Mouse (Mus musculus) gastrocnemius, postnatal 4 days (tissue): ENCODE results near the gene Ccdc33. TPM values are rescaled to one million over a fixed set of nuclear protein-coding genes. Genes with fewer than 3 reads are reported as not detected.

Experiments used
- DNase-seq, 2 experiments: peaks; one replicate each; pipeline ENCODE4 v3.0.0; 2021 to 2022; ENCODE audit warnings: low spot score in 2 of 2, mixed read lengths in 2 of 2
- total RNA-seq, 2 experiments: library from RNA; stranded (reverse); gene quantifications; 2 replicates each; pipeline ENCODE4 v1.2.3; 2021

Ccdc33 gene
- total RNA-seq, 2 experiments from 2014 or later: not detected

DNA sequence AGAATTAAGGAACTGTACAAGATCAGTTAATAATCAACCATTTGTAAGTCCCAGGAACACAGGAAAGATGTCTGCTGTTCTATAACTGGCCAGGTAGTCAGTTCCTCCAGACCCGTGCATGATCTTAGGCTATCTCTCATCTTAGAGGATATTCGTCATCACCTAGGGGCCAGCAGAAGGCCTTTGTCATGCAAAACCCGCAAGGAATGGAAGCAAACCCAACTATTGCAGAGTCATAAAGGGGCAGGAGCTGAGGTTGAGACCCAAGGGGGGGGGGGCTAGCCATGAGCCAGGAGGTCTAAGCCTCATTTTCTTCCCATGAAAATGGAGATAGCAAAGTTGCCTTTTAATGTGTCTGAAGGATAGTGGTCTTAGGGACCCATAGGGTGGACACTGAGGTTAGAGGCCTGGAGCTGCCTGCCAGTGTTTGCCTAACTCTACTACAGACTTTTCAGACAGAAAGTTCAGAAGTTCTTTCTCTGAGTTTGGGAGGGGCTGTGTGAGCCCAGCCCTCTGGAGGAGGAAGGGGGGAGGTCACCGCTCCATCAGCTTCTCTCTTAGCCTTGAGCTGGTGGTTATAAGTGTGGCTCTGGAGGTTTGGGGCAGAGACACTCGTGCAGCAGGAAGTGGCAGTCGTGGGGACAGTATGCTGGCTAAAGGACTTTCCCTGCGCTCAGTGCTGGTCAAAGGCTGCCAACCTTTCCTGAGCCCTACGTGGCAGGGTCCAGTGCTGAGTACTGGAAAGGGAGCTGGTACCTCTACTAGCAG lies 104.0 kb downstream of the Ccdc33 start:
- no peak for DNase-seq

DNA sequence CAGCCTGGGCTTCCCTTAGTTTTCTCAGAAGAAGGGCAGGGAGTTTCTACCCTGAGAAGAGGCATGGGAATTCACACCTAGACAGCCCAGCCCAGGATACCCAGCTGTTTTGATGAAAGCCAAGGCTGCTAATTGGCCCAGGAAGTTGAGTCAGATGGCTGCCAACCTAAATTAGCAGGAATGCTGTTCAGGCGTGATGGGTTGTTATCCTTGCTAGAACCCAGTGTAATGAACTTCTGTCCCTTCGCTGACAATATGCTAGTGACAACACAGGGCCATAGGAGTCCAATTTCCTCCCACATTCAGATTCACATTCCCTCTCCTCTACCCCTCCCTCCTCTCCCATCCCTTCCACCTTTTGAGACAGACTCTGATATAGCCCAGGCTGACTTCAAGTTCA lies 105.7 kb downstream of the Ccdc33 start:
- no peak for DNase-seq

DNA sequence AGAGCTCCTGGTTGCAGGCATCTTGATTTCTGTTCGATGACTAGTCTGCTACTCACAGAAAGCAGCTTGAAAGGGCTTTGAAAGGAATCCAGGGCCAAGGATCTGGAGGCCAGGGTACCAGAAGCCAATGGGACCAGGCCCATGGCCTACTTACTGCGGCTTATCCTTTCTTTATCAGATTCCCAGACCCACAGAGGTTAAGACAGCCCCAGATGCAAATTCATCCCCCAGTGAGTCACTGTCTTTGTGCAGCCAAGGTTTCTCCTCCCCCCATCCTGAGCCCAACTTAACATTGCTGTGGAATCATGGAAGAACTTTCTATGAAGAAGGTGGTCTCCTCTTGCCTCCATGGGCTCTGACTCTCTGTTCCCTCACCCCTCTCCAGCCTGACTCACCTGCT lies 106.1 kb downstream of the Ccdc33 start:
- no peak for DNase-seq

DNA sequence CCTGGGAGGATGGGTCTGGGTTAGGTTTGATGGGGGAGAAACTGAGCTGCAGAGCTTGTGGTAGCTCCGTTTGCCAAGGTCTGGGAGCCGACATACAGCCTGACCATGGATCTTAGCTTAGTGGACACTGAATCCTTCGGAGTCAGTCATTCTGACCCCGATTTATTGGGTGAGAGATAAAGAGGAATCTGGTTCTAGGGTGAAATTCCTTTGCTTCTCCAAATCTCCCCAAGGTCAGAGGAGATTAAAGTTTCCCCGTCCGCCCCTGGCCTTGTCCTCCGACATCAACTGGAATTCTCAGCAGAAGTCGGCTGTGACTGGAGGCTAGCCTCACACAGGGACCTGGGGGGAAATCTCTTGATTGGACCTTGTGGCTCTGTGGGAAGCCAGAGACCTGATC lies 107.1 kb downstream of the Ccdc33 start:
- no peak for DNase-seq

DNA sequence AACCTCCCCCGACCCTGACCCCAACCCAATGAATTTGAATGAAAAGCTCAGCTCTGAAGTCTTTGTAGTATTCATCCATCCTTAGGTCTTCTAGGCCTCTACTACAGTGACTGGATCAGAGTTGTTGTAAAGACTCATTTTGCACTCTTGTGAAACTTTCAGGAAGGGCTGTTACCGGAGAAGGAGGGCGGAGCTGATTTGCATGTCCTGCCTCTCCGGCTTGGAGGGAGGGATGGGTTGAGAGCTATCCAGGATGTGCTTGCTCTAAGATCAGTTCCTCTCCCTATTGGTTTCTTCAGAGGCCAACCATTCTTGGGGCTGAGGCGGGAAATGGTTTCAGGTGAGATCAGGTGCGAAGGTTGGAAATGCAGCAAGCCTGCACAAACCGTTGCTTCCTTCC lies 107.6 kb downstream of the Ccdc33 start:
- no peak for DNase-seq

DNA sequence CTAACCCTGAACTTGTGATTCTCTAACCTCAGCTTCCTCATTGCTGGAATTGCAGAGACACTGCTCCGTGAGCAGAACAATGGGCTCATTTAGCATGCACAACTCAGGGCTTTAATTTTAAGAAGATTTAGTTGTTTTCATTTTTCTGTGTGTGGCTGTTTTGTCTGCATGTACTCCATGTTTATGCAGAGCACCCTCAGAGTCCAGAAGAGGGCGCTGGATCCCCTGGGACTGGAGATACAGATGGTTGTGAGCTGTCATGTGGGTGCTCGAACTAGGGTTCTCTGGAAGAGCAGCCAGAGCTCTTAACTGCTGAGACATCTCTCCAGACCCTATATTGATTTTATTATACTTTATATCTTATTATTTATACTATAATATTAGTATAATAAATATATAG lies 109.0 kb downstream of the Ccdc33 start:
- no peak for DNase-seq

DNA sequence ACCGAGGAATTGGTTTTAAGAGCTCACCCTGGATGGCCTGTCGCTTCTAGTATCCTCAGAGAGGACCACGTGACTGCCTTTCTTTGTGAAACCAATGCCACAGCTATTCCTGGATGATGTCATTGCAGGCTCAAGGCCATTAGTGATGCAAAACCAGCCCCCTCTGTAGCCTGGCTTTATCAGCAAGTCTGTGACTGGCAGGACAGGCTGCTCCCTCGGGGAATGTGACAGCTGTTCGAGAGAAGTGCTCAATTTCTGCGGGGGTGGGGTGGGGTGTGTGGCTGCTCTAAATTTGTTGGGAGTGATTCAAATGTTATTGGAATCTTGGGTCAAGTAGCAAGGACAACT lies 109.6 kb downstream of the Ccdc33 start:
- peak in 1 of 2 experiments; percentile 73 for DNase-seq

DNA sequence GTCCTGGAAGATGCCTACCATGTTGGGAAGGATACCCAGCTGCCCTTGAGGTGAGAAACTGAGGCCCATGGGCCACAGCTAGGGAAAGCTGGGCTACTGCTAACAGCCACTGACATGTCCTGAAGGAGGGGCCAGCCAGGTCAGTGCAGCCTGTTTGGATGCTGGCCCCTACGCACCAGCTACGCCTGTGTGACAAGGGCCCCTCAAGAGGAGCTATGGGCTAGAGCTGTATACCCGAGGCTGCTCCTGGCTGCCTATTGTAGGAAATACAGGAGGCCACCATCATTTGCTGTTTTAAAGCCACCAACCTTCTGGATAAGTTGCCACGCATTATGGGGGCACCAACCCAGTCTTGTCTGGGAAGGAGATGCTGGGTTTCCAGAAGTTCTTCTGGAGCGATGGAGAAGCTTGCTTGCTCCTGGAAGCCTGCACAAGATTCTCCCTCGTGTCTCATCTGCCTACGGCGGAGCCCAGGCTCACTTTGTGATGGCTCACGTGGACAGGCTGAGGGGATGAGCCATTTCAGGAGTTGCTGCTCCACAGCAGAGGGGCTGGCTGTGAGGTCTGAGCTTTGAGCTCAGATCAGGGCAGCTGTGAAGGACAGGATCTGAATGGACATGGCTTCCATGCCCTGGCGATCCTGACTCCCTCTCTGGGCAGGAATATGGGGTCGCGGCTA lies 110.1 kb downstream of the Ccdc33 start:
- no peak for DNase-seq

DNA sequence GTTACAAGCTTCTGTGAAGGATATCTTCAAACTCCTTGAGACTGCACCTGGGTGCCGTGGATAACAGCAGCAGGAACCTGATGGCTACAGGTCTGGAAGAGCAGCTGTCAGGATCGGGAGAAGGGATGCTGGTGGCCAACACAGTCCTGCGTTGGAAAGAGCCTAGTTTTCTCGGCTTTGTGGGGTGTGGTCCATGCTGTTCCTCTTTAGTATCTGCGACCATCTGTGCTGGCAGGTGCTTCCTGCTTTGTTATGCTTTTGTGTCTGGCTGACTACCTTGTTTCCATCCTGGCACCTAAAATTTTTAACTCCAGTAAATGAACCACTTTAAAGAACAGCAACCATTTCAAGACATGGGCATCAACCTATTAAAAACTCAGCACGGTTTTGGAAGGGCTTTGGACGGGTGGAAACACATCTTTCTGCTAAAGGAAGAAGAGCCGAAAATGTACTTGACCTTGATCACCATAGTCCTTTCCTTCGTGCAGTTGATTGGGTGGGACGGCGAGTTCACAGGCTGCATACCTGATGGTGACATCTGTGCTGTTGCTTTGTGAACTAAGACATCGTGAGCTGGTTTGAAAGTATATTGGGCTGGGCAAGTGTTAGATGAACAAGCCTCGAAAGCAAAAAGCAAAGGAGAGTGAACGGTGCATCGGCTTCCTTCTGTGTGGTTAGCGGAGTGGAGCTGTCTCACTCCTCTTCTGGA lies 112.7 kb downstream of the Ccdc33 start, which contains the start of gene Cyp11a1:
Gene Cyp11a1, plus strand, starts transcription at position 659 of the 709 bp plus-strand sequence.
- DNase-seq: no peak

DNA sequence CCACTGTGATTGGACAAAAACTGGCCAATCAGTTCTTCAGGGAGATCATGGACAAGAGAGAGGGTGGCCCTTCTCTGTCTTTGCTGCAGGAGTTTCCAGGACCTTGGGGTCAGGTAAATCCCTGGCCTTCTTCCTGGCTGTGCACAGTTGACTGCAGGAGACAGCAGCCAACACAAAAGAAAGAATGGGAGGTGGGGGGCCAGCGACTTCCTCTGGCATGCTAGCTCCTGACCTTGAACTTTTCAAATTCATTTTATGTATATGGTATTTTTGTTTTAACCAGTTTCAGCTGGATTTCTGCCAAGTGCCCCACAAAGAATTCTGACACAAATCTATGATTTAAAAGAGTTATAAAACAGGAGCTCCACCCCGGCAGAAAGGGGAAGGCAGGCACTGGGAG lies 115.4 kb downstream of the Ccdc33 start:
- no peak for DNase-seq

DNA sequence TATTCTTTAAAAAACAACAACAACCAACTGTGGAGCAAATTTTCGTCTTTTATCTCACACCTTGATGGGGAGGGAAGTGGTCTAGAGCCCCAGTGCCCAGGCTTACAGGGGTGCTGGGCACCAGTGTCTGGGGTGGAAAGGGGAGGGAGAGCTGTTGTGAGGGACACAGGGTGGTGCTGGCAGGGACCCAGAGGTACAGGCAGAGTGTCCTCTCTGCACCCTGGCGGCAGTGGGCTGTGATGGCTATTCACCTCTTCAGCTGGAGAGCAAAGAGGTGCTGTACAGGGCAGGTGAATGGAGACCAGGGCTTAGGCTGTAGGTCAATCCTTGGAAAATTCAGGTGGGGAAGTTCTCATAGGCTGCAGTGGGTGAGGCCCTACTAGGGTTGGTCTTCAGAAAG lies 118.9 kb downstream of the Ccdc33 start:
- no peak for DNase-seq

DNA sequence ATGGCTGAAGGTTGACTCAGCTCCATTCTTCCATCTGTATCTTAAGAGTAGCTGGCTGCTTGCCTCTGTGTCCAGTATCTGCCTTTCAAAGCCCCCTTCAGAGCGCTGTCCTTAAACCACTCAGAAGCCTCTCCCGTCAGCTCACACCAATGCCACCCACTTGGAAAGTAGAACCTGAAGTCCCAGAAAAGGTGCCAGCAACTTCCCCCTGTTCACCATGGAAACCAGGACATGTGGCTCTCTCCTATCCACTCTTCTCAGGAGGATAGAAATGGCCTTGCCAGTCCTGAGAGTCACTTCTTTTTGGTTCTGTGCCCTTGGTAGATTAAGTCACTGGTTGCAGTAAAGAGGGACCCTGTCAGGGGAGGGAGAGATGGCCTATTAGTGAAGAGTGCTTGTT lies 119.9 kb downstream of the Ccdc33 start:
- DNase-seq: no peak

DNA sequence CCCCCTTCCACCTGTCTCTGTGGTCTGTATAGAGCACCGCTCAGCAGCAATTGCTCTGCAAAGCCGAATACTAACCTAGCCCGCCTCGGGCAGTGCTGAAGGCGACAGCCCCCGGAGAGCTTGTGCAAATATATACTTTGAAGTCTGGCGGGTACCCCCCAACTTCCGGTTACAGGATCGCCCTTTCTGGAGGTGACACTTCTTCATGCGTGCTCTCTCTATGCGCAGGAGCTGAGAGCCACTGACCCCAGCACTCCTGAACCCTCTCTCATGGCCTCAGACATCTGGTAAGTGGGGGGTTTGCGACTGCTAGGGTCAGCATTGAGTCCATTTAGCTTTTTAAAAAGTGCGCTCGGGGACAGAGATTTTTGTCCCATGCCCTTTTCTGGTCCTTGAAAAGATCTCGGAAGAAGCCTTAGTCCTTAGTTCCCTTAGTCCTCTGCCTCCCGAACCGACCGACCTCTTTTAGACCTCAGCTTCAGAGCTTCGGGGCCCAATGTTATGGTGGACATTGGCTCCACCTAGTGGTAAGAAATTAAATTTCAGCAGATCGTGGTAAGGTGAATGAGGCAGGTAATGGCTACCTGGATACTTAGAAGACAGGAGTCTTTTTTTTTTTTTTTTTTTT lies 120.5 kb downstream of the Ccdc33 start:
- DNase-seq: no peak

DNA sequence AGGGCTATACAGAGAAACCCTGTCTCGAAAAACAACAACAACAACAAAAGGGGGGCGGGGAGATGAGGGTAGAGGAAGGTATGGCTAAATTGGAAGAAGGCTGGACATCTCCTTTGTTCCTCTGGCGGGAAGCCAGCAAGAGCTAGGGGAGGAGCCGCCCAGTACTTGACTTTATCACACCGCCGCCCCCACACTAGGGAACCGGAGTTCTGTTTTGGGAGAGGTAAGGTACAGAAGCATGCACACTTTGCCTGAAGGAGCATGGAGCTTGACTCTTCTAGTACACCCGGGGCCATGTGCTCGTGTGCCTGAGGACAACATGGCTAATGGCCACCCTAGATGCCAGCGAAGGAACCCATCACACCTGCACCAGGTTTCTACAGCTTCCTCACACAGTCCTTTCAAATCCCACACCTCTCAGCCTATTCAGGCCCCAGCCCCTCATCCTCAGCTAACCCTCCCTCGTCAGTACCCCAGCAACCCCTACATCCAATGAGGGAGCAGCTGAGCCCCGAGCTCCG lies 121.1 kb downstream of the Ccdc33 start:
- DNase-seq: no peak

DNA sequence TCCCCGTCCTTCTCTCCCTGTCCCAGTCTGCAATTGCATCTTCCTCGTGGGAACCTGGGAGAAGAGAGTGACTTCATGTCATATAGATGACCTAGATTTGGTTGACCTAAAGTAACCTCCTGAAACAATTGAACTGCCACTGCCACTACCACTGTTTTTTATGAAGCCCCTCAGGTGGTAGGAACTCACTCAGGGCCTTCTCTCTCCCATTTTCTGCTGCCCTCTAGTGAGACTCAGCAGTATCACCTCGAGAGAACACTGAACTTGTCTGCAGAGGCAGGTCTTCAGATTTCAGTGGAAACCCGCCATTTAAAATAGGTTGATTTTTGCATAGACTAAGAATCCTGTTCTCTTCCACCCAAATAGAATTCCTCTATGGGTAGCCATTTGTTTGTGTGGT lies 123.3 kb downstream of the Ccdc33 start:
- DNase-seq: no peak

DNA sequence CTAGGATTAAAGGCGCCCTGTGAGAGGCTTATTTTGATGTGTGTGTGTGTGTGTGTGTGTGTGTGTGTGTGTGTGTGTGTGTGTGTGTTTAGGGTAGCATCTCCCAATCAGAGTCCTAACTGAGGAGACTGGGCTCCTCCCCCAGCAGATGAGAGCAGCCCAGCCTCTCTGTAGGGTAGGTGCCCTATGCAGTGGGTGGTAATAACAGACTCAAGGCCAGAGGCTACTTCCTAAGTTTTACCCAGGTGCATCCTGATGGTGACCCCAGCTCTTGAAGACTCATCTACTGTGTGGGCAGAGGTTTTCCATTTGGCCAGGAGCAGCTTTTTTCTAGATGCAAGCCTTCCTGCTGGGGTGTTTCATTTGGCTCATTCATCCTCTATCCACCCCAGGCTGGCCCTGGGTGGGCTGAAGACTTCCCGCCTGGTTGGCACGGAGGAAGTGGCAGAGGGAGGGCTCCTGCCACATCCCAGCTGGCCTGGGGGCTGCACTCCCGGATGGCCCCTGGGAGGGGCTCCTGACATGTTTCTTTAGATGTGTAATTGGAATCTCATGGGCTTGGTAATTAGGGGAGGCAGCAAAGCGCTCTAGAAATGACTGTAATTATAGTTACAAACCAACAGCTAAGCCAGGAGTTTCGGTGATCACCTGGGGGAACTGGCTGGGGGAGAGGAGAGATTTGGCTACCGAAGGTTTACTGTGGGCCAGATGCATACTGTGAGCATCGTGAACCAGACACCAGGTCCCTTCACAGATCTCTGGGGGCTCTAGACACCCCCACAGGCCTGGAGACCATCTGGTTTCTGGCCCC lies 125.6 kb downstream of the Ccdc33 start:
- no peak for DNase-seq

DNA sequence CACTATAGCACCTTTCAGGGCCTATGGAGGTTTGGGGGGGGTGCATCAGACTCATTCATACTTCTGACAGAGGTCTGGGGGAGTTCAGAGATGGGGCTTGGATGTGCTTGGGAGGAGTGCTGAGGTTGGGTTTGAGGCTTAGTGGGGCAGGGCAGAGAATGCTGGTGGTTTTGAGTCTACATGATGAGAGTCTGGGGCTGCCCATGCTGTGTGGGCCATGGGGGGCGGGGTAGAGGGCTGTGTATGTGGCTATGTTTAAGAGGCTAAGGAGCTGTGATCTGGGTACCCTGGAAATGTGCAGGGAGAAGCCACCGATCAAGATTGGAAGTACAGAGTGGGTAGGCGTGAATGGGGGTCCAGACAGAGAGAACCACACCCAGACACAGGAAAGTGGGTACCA lies 126.6 kb downstream of the Ccdc33 start:
- no peak for DNase-seq

DNA sequence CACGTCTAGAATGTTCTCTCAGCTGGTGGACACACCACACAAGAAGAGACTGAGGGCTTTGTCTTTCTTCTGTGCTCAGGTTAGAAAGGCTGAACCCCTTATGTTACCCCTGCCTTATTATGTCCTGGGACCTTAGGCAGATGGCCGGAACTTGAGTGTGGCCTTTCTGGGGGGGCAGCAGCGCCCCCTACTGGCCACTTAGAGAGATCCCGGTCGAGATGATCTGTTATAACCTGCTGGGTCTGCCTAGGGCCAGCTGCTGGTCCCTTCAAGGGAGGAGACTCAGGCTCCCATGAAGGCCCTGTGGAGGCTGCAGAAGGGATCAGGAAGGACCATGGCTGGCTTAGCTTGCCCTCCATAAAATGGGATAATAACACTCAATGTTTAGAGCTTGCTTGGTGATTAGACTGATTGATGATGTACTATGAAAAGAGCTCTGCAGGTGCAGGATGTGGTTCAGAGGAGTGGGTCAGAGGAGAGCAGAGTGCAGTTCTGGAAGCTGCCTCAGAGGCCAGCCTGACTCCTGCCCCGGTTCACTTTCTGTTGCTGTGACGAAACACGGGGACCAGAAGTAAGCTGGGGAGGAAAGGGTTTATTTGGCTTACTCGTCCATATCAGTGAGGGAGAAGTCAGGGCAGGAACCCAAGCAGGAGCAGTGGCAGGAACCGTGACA lies 128.0 kb downstream of the Ccdc33 start:
- DNase-seq: no peak

DNA sequence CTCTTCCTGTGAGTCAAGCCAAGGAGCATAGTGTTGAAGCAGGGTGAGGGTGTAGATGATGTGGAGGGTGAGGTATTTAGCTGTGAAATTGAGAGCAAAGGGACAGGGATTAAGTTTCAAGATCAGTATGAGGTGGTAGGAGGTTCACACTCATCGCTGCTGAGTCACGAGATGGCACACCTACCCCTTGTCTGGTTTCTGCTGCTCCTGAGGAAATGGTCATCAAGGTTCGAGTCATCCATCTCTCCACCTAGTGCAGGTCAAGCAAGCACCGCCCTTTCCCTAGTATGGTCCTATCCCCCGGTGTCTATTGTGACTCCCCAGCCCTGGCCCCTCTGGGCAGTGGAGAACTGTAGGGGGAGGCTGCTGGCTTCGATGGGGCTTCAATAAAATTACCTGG lies 129.3 kb downstream of the Ccdc33 start:
- DNase-seq: no peak

DNA sequence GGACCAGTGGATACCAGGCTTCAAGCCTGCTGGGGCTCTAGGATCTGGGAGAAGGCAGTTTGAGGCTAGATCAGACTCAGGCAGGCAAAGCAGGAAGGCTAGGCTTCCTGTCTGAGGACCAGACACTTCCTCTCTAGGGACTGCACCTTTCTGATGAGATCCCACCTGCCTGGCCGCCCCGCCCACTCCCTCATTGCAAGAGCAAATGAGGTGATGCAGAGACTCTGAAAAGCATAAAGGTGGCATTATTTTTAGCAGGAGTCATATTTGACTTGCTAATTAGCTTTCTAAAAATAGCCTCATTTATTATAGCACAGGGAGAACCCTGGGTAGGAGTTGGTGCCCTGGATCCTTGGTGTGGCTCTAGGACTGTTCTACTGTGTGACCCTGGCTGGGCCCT lies 130.5 kb downstream of the Ccdc33 start:
- DNase-seq: no peak
